Mouse (Mus musculus): ENCODE measurements at regions not wholly inside any gene's neighbourhood (a gene's known extent, or its start where the extent isn't known, plus 50 kb on each side); places are given as distances from the start of the nearest gene placed in this dataset.

DNA sequence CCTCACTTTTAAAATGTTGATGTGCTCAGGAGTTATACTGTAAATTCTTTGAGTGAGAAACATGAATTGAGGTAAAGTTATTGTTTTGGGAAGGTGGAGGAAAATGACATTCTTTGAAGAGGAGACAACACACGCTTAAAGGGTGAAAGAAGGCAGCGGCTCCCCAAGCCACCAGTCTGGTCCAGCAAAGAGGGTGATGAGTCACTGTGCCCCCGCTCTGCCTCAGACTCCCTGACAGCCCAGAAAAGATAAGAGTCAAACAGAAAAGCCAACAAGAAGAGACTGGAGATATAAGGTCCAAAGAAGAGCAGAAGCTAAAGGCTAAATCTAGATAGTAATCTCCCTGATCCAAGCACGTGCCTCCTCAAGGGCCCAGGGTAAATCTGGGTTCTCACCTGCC lies 288.1 kb upstream of the Irx4 start:
- H3K9ac ChIP-seq (replicated peaks) = no peak overlapping the region
- H3K27me3 ChIP-seq = no peaks in the 10 kb centered on the region
- no peak overlapping the region for H3K4me3 ChIP-seq
- no peaks in the 10 kb centered on the region for H3K9me3 ChIP-seq
- WGBS = 89% methylated on average over 4 of the region's 4 CpGs
- ATAC-seq (replicated peaks) = no peak
- no peak overlapping the region for H3K4me2 ChIP-seq (replicated peaks)
- no peaks in the 10 kb centered on the region for H3K36me3 ChIP-seq
- no peaks in the 10 kb centered on the region for H3K4me1 ChIP-seq
- H3K27ac ChIP-seq (replicated peaks) = no peak overlapping the region

DNA sequence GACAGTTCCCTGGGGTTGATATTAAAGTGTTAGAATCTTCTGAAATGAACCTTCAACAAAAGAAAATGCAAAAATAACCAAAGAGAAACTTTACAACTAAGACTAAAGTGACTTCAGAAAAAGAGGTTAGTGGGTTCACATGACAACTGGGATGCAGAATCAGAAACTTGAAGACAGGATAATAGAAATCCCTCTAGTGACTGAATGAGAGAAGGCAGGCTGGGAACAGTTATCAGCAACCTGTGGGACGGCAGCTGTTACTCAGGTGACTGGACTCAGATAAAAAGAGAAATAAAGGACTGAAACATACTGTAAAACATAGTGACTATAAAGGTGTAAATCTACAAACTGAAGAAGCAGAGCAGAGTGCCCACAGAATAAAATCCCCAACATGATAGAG lies 287.4 kb upstream of the Irx4 start:
- H3K4me2 ChIP-seq (replicated peaks) = no peak overlapping the region
- no peak overlapping the region for H3K27ac ChIP-seq (replicated peaks)
- no peak for ATAC-seq (replicated peaks)
- H3K4me3 ChIP-seq = no peak overlapping the region
- H3K9ac ChIP-seq (replicated peaks) = no peak overlapping the region
- H3K36me3 ChIP-seq = no peaks in the 10 kb centered on the region
- WGBS = 42% methylated on average over 1 of the region's 1 CpGs
- H3K4me1 ChIP-seq = no peaks in the 10 kb centered on the region
- H3K27me3 ChIP-seq = no peaks in the 10 kb centered on the region
- H3K9me3 ChIP-seq = no peaks in the 10 kb centered on the region

DNA sequence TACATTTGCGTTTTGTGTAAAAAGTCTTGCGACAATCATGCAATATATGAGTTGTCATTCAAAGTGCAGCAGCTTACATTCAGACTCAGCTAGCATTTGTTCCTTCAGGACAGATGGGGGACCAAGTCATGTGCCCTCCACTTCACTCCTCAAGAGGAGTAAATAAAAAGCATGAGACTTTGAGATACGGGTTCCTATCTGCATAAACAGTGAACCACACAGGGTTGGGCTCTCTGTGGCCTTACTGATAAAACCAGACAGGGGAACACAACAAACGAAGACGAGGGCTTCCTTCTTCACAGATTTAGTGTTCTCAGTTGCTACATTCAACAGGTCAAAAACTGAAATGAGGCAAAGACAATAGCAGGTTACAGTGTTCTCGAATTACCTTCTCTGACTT lies 283.1 kb upstream of the Irx4 start:
- Histone ChIP-seq H3K27ac (replicated peaks) (no peak overlapping the region), H3K36me3 (no peaks in the 10 kb centered on the region), H3K9me3 (no peaks in the 10 kb centered on the region), H3K4me2 (replicated peaks) (no peak overlapping the region), H3K4me1 (no peaks in the 10 kb centered on the region), H3K9ac (replicated peaks) (no peak overlapping the region), H3K27me3 (no peaks in the 10 kb centered on the region), H3K4me3 (no peak overlapping the region)
- 84% methylated on average over 6 of the region's 6 CpGs for WGBS
- no peak for ATAC-seq (replicated peaks)

DNA sequence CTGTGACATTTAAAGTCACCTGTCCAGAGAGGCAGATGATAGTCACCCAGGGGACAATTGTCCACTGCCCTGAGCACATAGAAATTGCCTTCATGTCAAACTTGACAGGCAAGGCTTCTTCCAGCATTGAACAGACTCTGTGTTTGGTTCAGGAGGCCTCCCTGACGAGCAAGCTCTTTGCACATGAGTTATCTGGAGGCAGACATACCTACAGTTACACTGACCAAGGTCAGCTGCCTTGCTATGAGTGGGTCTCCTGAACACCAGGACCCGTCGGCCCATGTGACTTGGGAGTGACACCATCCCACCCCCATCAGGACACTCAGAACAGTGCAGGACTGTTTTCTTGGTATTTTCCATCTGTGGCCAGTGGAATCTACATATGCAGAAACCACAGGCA lies 282.3 kb upstream of the Irx4 start:
- Histone ChIP-seq H3K9ac (replicated peaks) (no peak overlapping the region), H3K4me3 (no peak overlapping the region), H3K4me1 (no peaks in the 10 kb centered on the region), H3K9me3 (no peaks in the 10 kb centered on the region), H3K4me2 (replicated peaks) (no peak overlapping the region), H3K27me3 (no peaks in the 10 kb centered on the region), H3K36me3 (no peaks in the 10 kb centered on the region), H3K27ac (replicated peaks) (no peak overlapping the region)
- 74% methylated on average over 3 of the region's 3 CpGs for WGBS
- ATAC-seq (replicated peaks) = no peak

DNA sequence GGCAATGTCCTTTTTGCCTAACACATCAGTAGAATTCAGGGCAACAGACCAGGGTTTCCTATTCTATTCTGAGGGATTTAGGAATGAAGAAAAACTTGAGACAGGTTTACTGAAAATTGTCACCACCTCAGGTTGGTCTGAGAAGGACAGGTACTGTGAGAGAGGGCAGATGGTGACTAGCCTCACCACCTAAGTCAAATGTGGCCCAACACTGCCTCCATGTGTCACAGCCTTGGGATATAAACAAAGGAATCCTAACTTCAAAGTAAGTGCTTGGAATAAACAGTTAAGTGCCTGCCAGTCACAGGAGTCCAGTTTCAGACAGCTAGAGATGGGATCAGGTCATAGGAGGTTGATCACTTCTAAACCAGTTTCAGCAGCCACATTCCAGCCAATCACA lies 281.3 kb upstream of the Irx4 start:
- Histone ChIP-seq H3K9ac (replicated peaks) (no peak overlapping the region), H3K27ac (replicated peaks) (no peak overlapping the region), H3K4me3 (no peak overlapping the region), H3K27me3 (no peaks in the 10 kb centered on the region), H3K4me2 (replicated peaks) (no peak overlapping the region), H3K9me3 (no peaks in the 10 kb centered on the region), H3K36me3 (no peaks in the 10 kb centered on the region), H3K4me1 (no peaks in the 10 kb centered on the region)
- no peak for ATAC-seq (replicated peaks)

DNA sequence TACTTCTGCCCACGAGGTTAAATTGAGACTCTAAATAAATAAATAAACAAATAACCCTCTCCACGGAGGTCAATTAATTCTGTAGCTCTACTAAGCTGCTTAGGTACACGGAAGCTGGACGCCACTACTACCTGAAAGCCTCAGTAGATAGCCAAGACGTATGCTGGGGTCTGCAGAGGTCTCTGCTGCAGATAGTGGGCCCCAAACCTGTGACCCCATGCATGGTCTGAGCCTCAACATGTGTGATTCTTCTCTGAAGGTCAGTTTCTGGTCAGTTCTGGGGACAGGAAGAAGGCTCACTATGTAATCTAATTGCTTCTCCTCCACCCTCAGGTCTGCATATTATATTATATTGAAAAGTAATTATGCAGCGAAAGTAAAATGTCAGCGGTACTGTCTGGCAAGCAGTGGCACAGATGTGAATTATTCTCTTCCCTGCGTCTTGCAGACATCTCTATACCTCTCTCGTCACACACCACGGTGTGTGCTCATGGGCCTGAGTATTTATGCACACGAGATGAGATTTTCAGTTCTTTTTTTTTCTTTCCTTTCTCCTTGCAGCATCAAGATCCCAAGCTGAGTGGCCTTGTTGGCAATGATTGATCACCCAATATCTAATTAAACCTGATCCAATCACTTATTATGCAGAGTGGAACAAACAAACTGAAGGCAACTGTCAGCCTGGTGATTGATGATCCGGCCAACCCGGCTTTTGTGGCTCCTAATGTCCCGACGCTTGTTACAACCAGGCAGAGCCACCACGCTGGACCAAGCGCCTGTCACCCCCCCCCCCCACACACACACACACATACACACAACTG lies 267.5 kb upstream of the Irx4 start:
- Histone ChIP-seq H3K27ac (replicated peaks) (no peak overlapping the region), H3K4me3 (no peak overlapping the region), H3K27me3 (no peaks in the 10 kb centered on the region), H3K36me3 (no peaks in the 10 kb centered on the region), H3K4me2 (replicated peaks) (no peak overlapping the region), H3K9ac (replicated peaks) (no peak overlapping the region), H3K4me1 (no peaks in the 10 kb centered on the region), H3K9me3 (no peaks in the 10 kb centered on the region)
- WGBS = 81% methylated on average over 17 of the region's 17 CpGs
- no peak for ATAC-seq (replicated peaks)

DNA sequence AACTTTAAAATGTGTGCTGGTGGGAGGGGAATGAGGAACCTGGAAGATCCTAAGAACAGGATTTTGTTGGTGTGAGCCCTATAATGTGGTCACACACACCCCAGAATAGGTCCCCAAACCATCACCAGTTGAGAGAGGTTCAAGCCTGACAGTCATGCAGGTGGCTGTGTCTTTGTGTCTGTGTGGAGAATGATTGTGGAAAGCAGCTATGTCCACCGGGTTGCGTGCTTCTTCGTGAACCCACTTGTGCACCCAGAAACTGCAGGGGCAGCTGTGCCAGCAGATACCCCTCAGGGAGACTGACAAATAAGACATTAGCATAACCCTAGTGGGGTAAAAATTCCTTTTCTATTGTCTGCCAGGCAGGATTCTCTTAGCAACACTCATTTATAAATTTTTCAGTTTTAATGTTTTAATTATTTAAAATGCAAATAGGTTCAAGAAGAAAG lies 266.8 kb upstream of the Irx4 start:
- Histone ChIP-seq H3K4me1 (no peaks in the 10 kb centered on the region), H3K36me3 (no peaks in the 10 kb centered on the region), H3K4me3 (no peak overlapping the region), H3K9ac (replicated peaks) (no peak overlapping the region), H3K27me3 (no peaks in the 10 kb centered on the region), H3K9me3 (no peaks in the 10 kb centered on the region), H3K4me2 (replicated peaks) (no peak overlapping the region), H3K27ac (replicated peaks) (no peak overlapping the region)
- WGBS = 86% methylated on average over 3 of the region's 3 CpGs
- ATAC-seq (replicated peaks) = no peak

DNA sequence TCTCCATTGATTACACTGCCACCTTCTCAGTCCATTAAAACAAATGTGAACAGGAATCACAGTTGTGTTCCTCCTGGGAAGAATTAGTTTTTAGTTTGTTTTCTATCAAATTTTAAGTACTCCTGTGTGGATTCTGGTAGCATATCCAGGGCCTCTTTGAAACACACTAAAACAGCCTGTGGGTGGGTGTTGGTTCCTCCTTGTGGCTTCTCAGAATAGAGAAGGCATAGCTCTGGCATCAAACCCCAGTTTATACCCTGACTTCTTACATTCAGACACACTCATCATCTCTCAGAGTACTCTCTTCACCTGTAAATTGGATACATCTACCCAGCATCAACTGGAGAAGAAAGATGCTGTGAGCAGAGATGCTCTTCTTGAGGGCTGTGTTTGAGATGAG lies 265.7 kb upstream of the Irx4 start:
- Histone ChIP-seq H3K9ac (replicated peaks) (no peak overlapping the region), H3K4me2 (replicated peaks) (no peak overlapping the region), H3K27me3 (no peaks in the 10 kb centered on the region), H3K9me3 (no peaks in the 10 kb centered on the region), H3K27ac (replicated peaks) (no peak overlapping the region), H3K4me3 (no peak overlapping the region), H3K4me1 (no peaks in the 10 kb centered on the region), H3K36me3 (no peaks in the 10 kb centered on the region)
- no peak for ATAC-seq (replicated peaks)

DNA sequence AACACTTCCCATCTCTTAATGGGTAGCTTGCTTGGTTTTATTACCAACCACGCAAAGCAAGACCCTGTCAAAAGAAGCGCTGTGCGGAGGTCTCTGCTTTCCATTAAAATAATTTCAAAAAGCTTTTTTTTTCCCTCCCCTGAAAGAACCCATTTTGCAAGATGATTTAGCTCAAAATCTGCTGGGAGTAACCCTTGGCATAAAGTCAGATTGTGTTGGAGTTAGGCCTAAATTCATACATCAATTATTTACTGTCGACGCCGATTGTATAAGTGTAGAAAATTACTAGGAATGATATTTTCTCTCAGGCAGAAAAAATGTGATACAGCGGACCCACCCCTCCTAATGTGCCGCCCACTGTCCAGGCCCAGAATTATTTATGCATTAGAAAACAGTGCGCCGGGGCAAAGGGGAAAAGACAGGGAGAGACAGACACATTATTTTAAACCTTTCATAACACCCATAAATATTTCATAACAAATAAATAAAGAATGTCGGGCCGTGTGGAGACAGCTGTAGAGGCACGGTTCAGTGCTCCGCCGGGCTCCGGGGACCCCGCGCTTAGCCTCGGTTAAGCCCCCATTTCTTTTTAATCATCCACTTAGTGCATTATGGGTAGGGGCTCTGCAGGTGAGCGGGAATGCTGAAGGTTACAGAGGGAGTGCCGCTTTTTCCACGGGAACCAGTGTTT lies 251.3 kb upstream of the Irx4 start:
- Histone ChIP-seq H3K27me3 (no peaks in the 10 kb centered on the region), H3K27ac (replicated peaks) (no peak overlapping the region), H3K9me3 (no peaks in the 10 kb centered on the region), H3K9ac (replicated peaks) (no peak overlapping the region), H3K4me1 (no peaks in the 10 kb centered on the region), H3K36me3 (no peaks in the 10 kb centered on the region), H3K4me3 (no peak overlapping the region), H3K4me2 (replicated peaks) (no peak overlapping the region)
- ATAC-seq (replicated peaks) = no peak; the same call in 1 of the 2 replicates
- 57% methylated on average over 22 of the region's 22 CpGs for WGBS

DNA sequence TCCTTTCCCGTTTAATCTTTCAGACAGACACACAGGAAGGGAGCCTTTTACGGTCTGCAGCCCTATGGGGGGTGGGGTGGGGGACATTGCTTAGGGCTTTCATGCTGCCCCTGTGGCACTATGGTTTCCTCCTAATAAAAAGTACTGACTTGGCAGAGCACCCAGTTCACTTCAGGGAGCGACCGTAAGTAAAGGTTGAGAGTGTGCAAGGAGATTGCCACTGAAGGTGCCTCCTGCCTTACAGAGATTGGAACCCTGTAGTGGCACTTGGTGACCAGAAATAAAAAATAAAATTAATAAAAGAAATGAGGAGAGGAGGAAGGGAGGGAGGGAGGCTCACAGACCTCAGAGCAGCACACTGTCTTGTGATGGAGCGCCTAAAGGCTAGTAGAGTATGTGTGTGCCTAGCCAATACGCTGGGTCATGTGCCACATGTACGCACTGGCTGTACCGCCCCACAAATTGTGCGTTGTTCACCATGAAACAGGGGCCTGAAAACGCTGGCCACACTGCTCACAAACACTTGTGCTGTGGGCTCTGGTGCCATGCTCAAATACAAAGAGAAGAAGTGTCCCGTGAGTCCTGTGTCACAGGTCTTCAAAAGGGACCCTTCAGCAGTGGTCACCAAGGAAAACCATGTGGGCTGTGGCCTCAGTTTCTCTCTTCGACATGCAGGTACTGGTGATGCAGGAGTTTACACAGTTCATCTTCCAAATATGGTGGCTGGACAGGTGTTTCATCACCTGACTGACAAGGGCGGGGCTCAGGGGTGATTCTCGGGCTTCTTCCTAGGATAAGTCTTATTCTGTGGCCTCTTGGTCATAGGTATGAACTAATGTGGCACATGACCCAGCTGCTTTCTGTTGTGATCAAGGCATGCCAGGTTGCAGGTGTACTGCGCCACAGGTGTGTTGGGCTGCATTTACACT lies 250.5 kb upstream of the Irx4 start:
- no peak overlapping the region for H3K4me2 ChIP-seq (replicated peaks)
- 84% methylated on average over 15 of the region's 15 CpGs for WGBS
- H3K4me3 ChIP-seq = no peak overlapping the region
- no peak for ATAC-seq (replicated peaks)
- no peak overlapping the region for H3K27ac ChIP-seq (replicated peaks)
- H3K36me3 ChIP-seq = no peaks in the 10 kb centered on the region
- no peaks in the 10 kb centered on the region for H3K27me3 ChIP-seq
- no peak overlapping the region for H3K9ac ChIP-seq (replicated peaks)
- no peaks in the 10 kb centered on the region for H3K9me3 ChIP-seq
- H3K4me1 ChIP-seq = no peaks in the 10 kb centered on the region

DNA sequence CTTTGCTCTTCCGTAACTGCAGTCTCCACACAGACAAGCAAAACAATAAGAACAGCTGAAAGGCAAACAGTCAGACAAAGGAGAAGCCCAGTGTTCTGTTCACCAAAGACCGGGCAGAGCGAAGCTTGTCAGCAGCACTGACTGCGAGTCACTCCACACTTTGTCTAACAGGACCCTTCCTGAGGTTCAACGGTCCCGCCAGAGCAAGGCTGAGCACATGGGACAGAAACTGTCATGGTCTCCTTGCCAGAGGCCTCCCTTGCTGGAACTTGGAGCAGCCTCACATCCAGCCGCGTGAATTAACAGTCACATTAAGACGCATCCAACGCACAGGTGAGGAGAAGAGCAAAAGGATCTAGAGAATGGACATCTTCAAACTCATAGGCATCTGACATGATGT lies 241.1 kb upstream of the Irx4 start:
- H3K9ac ChIP-seq (replicated peaks) = no peak overlapping the region
- H3K36me3 ChIP-seq = no peaks in the 10 kb centered on the region
- H3K27ac ChIP-seq (replicated peaks) = no peak overlapping the region
- no peaks in the 10 kb centered on the region for H3K9me3 ChIP-seq
- no peak overlapping the region for H3K4me3 ChIP-seq
- H3K4me1 ChIP-seq = no peaks in the 10 kb centered on the region
- H3K4me2 ChIP-seq (replicated peaks) = no peak overlapping the region
- no peak for ATAC-seq (replicated peaks)
- 70% methylated on average over 10 of the region's 10 CpGs for WGBS
- no peaks in the 10 kb centered on the region for H3K27me3 ChIP-seq

DNA sequence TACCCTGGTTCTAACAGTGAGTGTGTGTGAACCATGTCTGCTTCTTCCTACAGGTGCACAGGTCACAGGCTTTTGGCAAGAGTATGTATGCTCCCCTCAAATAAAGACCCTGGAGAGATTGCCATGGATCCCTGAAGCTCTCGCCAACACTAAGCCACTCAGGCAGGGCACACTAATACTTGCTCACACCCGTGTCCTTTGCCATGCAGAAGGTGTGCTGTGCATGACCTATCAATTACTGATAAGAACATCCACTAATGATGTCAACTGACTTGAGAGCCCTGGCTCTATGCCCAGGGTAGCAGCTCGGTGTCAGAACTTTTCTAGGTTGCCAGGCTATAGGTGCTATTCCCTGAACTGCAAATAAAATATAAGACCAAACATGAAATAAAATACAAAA lies 229.1 kb upstream of the Irx4 start:
- Histone ChIP-seq H3K27me3 (peaks cover 37% of the 10 kb centered on the region), H3K9me3 (no peaks in the 10 kb centered on the region), H3K9ac (replicated peaks) (no peak overlapping the region), H3K4me2 (replicated peaks) (no peak overlapping the region), H3K27ac (replicated peaks) (no peak overlapping the region), H3K4me3 (no peak overlapping the region), H3K4me1 (peaks cover 11% of the 10 kb centered on the region), H3K36me3 (no peaks in the 10 kb centered on the region)
- no peak for ATAC-seq (replicated peaks)
- 62% methylated on average over 3 of the region's 3 CpGs for WGBS

Measured in forebrain, embryonic 15.5 days (tissue).